Mouse (Mus musculus): ENCODE results near the gene Plekha1.

Plekha1 gene

DNA sequence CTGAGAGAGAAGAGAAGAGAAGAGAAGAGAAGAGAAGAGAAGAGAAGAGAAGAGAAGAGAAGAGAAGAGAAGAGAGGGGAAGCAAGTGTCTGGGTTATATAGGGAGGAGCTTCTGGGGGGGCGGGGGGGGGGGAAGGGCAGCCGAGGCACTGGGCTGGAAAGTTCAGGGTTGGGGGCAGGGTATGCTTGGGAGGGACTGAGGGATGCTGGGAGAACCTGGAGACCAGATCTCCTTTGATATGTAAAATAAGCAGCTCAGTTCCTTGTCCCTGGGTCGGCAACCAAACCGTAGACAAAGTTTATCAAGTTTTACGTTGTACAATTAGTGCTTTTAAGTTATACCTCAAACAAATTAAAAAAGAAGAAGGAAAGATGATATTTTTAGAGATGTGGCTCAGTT is 5.6 kb upstream of the Plekha1 start:
- no peak for DNase-seq (ENCODE audit: low spot score)

GRCm38 (mm10) chr7:130860721-130861142 is 4.8 kb upstream of the Plekha1 start:
- no peak for DNase-seq (ENCODE audit: low spot score)

DNA sequence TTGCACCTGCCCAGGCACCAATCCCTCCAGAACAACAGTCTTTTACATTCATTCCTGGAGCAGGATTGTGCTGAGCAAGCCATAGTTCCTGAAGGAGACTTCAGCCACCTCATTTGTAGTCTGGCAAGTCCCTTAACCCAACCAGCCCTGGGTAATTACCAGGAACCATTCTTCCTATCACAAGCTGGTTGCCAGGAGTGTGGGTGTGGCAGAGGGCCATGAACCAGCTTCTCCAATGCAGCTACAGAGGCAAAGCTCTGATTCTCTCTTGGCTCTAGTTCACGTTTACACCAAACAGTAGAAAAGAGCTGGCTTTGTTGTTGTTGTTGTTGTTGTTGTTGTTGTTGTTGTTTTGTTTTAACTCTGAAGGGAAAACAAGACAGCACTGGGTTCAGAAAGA is 3.1 kb upstream of the Plekha1 start:
- DNase-seq (ENCODE audit: low spot score), result no peak

- DNase-seq (ENCODE audit: low spot score), result no peak
These were observed 845 bp upstream of the Plekha1 start for GRCm38 (mm10) chr7:130864711-130865110.

GRCm38 (mm10) chr7:130866640-130867039 is 1.1 kb downstream of the Plekha1 start:
- DNase-seq (ENCODE audit: low spot score), result no peak

- DNase-seq (ENCODE audit: low spot score), result no peak
These were observed 1.7 kb downstream of the Plekha1 start for GRCm38 (mm10) chr7:130867256-130867655.

- DNase-seq (ENCODE audit: low spot score), result no peak
These were observed 18.6 kb downstream of the Plekha1 start for GRCm38 (mm10) chr7:130884161-130884560.

DNA sequence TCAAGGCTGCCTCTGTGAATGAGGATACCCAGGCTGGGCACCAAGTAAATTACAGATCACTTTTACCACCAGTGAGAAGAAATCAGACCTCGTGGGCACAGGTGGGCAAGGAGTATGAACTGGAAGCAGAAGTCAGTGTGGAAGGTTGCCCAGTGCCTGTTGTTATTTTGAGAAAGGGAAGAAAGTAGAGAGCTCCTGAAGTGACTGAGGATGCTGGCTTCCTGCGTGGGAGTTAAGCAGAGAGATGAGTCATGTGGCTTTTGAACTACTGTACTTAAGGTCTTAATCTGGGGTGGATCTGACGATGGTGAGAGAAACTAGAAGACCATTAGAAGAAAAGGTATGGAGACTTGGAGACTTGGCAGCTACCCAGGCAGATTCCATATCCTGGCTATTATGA is 20.7 kb downstream of the Plekha1 start:
- DNase-seq (ENCODE audit: low spot score), result no peak

- DNase-seq (ENCODE audit: low spot score), result no peak
These were observed 22.4 kb downstream of the Plekha1 start for GRCm38 (mm10) chr7:130887946-130888345.

DNA sequence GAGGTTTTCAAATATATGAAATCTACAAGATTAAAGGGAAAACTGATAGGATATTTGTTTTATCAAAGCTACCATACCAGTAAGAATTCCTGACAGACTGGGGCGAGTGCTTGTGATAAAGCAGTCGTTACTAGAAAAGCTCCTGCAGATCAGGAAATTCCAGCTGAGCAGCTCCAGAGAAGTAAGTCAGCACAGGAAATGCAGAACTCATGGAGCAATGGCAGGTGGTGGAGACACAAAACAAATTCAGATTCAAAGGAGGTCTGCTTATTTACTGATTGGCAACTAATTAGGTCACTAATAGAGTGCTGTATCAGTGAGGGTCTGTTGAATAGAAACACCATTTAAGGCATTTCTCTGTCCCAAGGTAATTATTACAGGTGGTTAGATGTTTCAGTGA is 25.3 kb downstream of the Plekha1 start:
- no peak for DNase-seq (ENCODE audit: low spot score)

- DNase-seq (ENCODE audit: low spot score), result no peak
These were observed 27.4 kb downstream of the Plekha1 start for GRCm38 (mm10) chr7:130892973-130893372.

DNA sequence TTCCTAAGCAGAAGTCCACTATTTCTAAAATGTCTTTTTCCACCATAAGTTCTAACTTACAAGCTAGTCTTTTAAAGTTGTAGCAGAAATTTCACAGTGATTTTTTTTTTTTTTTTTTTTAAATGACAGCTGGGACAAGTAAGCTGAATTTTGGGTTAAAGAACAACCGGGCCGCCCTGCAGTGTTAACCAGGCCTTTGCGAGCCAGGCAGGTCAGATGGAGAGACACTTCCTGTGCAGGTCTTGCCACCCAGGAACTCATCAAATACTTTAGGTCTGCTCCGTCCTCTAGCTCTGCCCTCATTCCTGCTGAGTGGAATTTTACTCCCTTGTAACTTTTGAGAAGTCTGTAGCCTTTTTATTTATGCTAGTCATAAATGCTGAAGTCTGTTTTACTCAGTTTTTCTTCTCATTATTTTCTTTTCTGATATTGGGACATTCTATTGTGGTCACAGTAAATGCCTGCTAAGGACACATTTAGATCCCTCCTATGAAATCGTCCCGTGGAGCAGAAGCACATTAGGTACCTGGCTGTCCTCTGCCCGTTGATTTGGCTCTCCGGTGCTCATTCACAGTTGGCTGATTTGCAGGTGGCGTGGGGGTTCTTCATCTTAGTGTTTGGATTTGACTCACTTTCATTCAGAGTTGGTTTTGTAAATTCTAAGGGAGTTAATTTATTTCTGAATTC is 29.5 kb downstream of the Plekha1 start:
- no peak for DNase-seq (ENCODE audit: low spot score)

- no peak for DNase-seq (ENCODE audit: low spot score)
These were observed 30.0 kb downstream of the Plekha1 start for GRCm38 (mm10) chr7:130895618-130895945.

- DNase-seq (ENCODE audit: low spot score), result no peak
These were observed 30.5 kb downstream of the Plekha1 start for GRCm38 (mm10) chr7:130896064-130896463.

DNA sequence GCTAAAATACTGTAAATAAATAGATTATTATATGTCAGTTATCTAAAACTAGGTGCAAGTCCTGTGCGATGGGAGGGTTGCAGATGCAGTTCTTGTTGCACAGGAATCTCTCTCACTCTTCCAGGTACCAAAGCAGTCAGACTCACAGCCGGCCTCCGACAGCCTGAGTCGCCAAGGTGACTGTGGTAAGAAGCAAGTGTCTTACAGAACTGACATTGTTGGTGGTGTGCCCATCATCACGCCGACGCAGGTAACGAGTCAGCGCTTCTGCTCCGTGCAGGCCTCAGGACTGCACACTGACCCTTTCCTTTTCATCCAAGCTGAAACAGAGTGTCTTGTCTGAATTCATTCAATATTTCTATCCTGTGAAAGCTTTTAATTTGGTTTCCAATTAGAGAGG is 31.6 kb downstream of the Plekha1 start:
- no peak for DNase-seq (ENCODE audit: low spot score)

DNA sequence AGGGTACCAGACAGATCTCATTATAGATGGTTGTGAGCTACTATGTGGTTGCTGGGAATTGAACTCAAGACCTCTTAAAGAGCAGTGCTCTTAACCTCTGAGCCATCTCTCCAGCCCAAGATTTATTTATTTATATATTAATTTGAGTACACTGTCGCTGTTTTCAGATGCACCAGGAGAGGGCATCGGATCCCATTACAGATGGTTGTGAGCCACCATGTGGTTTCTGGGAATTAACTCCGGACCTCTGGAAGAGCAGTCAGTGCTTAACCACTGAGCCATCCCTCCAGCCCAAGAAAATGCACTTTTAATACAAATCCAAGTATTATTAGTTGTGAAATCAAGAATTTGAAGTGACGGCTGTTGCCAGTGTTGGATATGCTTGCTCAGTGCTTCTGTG is 32.8 kb downstream of the Plekha1 start:
- no peak for DNase-seq (ENCODE audit: low spot score)

- DNase-seq (ENCODE audit: low spot score), result no peak
These were observed 34.8 kb downstream of the Plekha1 start for GRCm38 (mm10) chr7:130900233-130900848.

DNA sequence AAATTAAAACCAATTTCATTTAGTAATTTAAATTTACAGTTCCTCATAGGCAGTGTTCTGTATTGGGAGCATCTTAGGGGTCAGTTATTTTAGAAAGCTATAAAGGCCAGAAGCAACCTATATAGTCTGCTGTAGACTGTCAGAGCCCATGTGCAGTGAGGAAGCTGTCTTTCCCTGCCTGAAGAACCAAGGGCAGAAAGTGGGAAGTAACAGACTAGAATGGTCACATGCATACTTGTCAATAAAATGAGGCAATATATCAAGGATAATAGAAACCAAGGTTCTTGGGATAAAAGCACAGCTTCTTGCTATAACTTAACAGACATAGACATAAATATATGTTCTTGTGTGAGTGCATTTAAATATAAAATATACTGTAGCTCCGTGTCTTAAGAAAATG is 37.4 kb downstream of the Plekha1 start:
- DNase-seq (ENCODE audit: low spot score), result no peak

- no peak for DNase-seq (ENCODE audit: low spot score)
These were observed 38.0 kb downstream of the Plekha1 start for GRCm38 (mm10) chr7:130903505-130904074.

DNA sequence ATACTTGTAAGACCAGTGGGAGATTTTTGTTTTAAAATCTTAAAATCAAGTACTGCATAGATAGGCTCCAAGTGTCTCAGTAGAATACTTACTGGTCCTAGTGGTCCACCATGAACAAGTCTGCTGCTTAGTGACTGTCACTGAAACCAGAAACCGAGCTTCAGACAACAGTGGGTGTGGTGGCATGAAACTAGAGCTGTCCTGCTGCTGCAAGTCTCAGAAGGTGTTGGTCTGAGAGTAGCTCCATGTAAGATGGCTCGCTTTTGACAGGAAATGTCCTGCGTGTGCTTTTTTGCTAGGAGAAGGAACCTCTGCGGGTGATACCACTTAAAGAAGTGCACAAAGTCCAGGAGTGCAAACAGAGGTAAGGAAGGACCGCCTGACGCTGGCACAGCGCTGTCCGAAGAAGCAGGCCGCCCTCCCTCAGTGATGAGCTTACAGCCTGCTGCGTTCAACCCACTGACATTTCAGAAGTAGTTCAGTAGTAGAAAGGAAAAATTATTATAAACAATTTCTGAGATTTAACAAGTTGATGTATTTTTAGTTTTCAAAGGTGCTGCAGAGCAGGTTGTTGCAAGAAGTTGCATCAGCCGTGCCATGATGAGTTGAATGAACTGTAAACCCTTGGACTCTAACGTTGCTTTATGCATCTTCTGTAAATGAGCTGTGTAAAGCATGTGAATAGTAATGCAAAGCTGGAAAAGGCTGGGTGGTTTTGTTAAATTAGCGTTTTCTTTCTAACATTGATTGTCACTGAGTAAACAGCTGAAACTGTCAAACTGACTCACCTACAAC is 39.2 kb downstream of the Plekha1 start:
- DNase-seq (ENCODE audit: low spot score), result no peak

DNA sequence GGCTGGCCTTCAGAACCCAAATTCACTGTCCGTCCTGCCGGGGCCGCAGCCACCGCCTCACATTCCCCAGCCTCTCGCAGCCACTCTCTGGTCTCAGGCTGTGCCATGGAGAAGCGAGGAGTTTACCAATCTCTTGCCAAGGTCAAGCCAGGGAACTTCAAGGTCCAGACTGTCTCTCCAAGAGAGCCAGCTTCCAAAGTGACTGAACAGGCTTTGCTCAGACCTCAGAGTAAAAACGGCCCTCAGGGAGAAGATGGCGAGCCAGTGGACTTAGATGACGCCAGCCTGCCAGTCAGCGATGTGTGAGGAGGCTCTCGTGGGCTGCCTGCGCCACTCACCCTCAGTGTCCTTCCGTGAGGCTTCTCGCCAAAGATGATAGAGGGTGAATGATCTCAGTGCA is 45.3 kb downstream of the Plekha1 start:
- DNase-seq (ENCODE audit: low spot score), result no peak

GRCm38 (mm10) chr7:130914693-130915363 is 49.3 kb downstream of the Plekha1 start:
- no peak for DNase-seq (ENCODE audit: low spot score)
